Comparison of ENCODE assay signal across 8 mouse cellular contexts in the genomic region with DNA sequence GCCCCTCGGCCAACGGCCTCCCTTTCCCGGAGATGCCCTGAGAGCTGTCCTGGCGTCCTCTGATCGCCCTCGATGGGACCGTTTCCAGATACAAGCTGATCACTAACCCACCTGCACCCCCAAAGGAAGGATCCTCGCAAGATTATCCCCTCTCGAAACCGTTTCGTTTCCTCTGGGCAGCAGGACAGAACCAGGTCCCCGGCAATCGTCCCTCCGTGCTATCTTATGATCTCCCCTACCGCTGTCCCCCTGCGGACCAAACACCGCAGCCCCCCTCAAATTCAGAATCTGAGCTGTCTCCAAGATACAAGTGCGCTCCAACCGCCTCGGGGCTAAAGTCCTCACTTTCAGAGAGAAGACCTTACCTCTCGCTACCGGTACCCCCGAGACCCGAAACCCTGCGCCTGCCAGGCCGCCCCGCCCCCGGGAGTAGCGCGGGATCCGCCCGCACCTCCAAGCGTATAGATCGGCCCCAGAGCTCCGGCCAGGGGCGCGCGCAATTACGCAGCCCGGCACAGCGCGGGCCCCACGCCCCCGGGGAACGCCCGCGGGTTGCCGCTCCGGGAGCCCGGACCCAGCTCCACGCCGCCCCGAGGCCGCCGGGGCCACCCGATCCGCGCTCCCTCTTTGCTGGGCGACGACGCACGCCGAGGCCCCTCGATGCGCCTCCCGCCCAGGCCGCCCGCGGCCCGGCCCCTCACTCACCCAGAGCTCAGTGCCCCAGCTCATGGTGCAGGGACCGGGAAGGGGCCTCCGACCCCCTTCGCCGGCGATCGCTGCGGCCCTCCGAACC. TPM values are rescaled to one million over a fixed set of nuclear protein-coding genes. Genes with fewer than 3 reads are reported as not detected.
DNase-seq lines count a peak whose midpoint lies in the region; ATAC-seq and TF ChIP-seq lines count a peak whose summit lies in the region.

No protein-coding gene starts in this region.

- POLR2A ChIA-PET in Patski (lab: Charles Lee), result interaction anchor here (0.6 to 1.8 kb wide), 7 partner anchors 10 to 126 kb away, joined by 3 to 7 read pairs (median 4); partner anchors contain the start of gene Gpr107

- H3K9ac ChIP-seq in limb, embryonic 12.5 days (replicated peaks), result peak overlapping the region; percentile 90
- peak overlapping the region; percentile 93 for H3K9ac ChIP-seq in neural tube, embryonic 13.5 days

- H3K27me3 ChIP-seq in Patski, result no peaks in the 10 kb centered on the region
- H3K27me3 ChIP-seq in limb, embryonic 12.5 days, result peaks cover 12% of the 10 kb centered on the region; the same call in 1 of the 2 replicates
- H3K27me3 ChIP-seq in neural tube, embryonic 13.5 days, result 0 out of 2 replicates have a peak, but pooled peaks cover 13% of the 10 kb centered on the region

- intact Hi-C loops in heart, postnatal 36 days (cut with DNase I), result loop anchor here (5.0 kb wide), 1 partner anchor 54 kb away; no protein-coding TSS in a partner anchor

- H3K36me3 ChIP-seq in limb, embryonic 12.5 days, result peaks cover 8% of the 10 kb centered on the region
- H3K36me3 ChIP-seq in neural tube, embryonic 13.5 days, result peaks cover 4% of the 10 kb centered on the region

- H3K4me2 ChIP-seq in limb, embryonic 12.5 days, result peak overlapping the region; percentile 92
- H3K4me2 ChIP-seq in neural tube, embryonic 13.5 days, result peak overlapping the region; percentile 86

- peak overlapping the region; percentile 83 for H3K27ac ChIP-seq in limb, embryonic 12.5 days
- peak overlapping the region; percentile 91 for H3K27ac ChIP-seq in neural tube, embryonic 13.5 days (replicated peaks)

- peak; percentile 46 to 54 for DNase-seq in layer of hippocampus, postnatal 10 days (ENCODE audit: low spot score in 2 of 2)
- DNase-seq in layer of hippocampus, adult 8-10 months (ENCODE audit: low spot score in 2 of 2), result no peak
- no peak for DNase-seq in Patski (ENCODE audit: low read depth, low spot score)
- peak; percentile 45 for DNase-seq in embryo, embryonic 9.5 days (ENCODE audit: extremely low spot score)
- peak; percentile 41 to 53 for DNase-seq in heart, postnatal 36 days
- no peak for DNase-seq in yolk sac, embryonic 10.5 days (ENCODE audit: low spot score)

- peak overlapping the region; percentile 83 for H3K4me3 ChIP-seq in limb, embryonic 12.5 days (replicated peaks)
- H3K4me3 ChIP-seq in neural tube, embryonic 13.5 days, result peak overlapping the region; percentile 88

- CTCF ChIA-PET in Patski (lab: Charles Lee), result interaction anchor here (0.9 to 2.2 kb wide), 3 partner anchors 10 to 76 kb away, joined by 3 to 5 read pairs (median 3); no protein-coding TSS in a partner anchor

- peaks cover 27% of the 10 kb centered on the region for H3K4me1 ChIP-seq in limb, embryonic 12.5 days (replicated peaks)
- H3K4me1 ChIP-seq in neural tube, embryonic 13.5 days (replicated peaks), result peaks cover 23% of the 10 kb centered on the region

- peak; percentile 48 for ATAC-seq in Patski
- peak; percentile 33; the same call in 1 of the 2 replicates for ATAC-seq in limb, embryonic 12.5 days (ENCODE audit: insufficient number of reproducible peaks, insufficient read depth, low FRiP score, low TSS enrichment, low read depth)
- peak; percentile 73 for ATAC-seq in neural tube, embryonic 13.5 days (ENCODE audit: low read depth)

- under 1% methylated on average over 74 of the region's 78 CpGs for WGBS in limb, embryonic 12.5 days
- WGBS in neural tube, embryonic 13.5 days, result under 1% methylated on average over 68 of the region's 78 CpGs

- no peaks in the 10 kb centered on the region for H3K9me3 ChIP-seq in limb, embryonic 12.5 days
- H3K9me3 ChIP-seq in neural tube, embryonic 13.5 days, result no peaks in the 10 kb centered on the region

- TF ChIP-seq CTCF in Patski (IDR thresholded peaks at IDR 0.05), result no peak

- in situ Hi-C loops in Patski (cut with MboI; ENCODE audit: low pct_unique_long_range_greater_than_20kb), result loop anchor here (5.0 kb wide), 1 partner anchor 44 kb away; no protein-coding TSS in a partner anchor

RNA-seq across cellular contexts. Expression of gene Fnbp1, which starts 0.5 kb away (rescaled TPM):
- total RNA-seq in layer of hippocampus, postnatal 10 days (2021), result 10 to 100 TPM; 90.2 to 99.0 TPM
- total RNA-seq in layer of hippocampus, adult 8-10 months (2022), result 100 to 1,000 TPM; 119 to 152 (median 139) TPM
- polyA plus RNA-seq in Patski (2021), result 40.4 TPM
- 10 to 100 TPM; 51.7 to 57.9 TPM for total RNA-seq in heart, postnatal 36 days (2021)
- 15.3 and 19.8 TPM in 2 replicates for polyA plus RNA-seq in limb, embryonic 12.5 days (2016; fragmentation: Nextera tagmentation; extraction: Ambion mirVana)
- 21.6 and 28.0 TPM in 2 replicates for polyA plus RNA-seq in neural tube, embryonic 13.5 days (2015; fragmentation: Nextera tagmentation; extraction: Ambion mirVana)

RNA-seq across cellular contexts. Expression of gene Gpr107, which starts 10.8 kb away (rescaled TPM):
- total RNA-seq in layer of hippocampus, postnatal 10 days (2021), result 10 to 100 TPM; 50.7 to 54.5 TPM
- 10 to 100 TPM; 48.6 to 65.5 (median 56.0) TPM for total RNA-seq in layer of hippocampus, adult 8-10 months (2022)
- polyA plus RNA-seq in Patski (2021), result 50.6 TPM
- total RNA-seq in heart, postnatal 36 days (2021), result 10 to 100 TPM; 30.3 to 38.7 TPM
- polyA plus RNA-seq in limb, embryonic 12.5 days (2016; fragmentation: Nextera tagmentation; extraction: Ambion mirVana), result 36.4 and 38.9 TPM in 2 replicates
- 34.9 and 37.3 TPM in 2 replicates for polyA plus RNA-seq in neural tube, embryonic 13.5 days (2015; fragmentation: Nextera tagmentation; extraction: Ambion mirVana)

Comparison
In these comparisons a context has a peak if more than half of its experiments do, and no peak if none do; other contexts are left out.
1. DNase-seq: peak in layer of hippocampus, postnatal 10 days (2 of 2), embryo, embryonic 9.5 days (single experiment) and heart, postnatal 36 days (2 of 2); none in layer of hippocampus, adult 8-10 months (0 of 2), Patski (single experiment) and yolk sac, embryonic 10.5 days (single experiment).
2. Peak in every context shown above with its lines, with median percentiles within 50 percentile points of each other: ATAC-seq.